13 mouse cellular contexts compared by ENCODE assay signal in genomic region chr6:92467343-92467742, GRCm38 (mm10).
A peak's percentile ranks its signal among the peaks of the same experiment; 100 is the strongest.
DNase-seq lines count a peak whose midpoint lies in the region; ATAC-seq lines count a peak whose summit lies in the region.
"Had no signal": no experiment of that assay in that cellular context is flagged by ENCODE, and none has a peak within 500 bp of the region (broad histone marks: within the 10 kb centered on the region; RNA-seq: fewer than 3 reads in every experiment).

No protein-coding gene starts in this region.

- intact Hi-C loops in gastrocnemius, postnatal 36 days (cut with DNase I) = no loop called here

- 19% methylated on average over 2 of the region's 2 CpGs for WGBS in midbrain, embryonic 13.5 days
- WGBS in intestine, embryonic 16.5 days = 71% methylated on average over 2 of the region's 2 CpGs

- H3K27me3 ChIP-seq in midbrain, embryonic 13.5 days = no peaks in the 10 kb centered on the region
- H3K27me3 ChIP-seq in intestine, embryonic 16.5 days (replicated peaks; ENCODE audit: control insufficient read depth, insufficient read depth, low read length) = no peaks in the 10 kb centered on the region
- H3K27me3 ChIP-seq: embryonic facial prominence, embryonic 12.5 days; limb, embryonic 12.5 days had no signal

- no peak overlapping the region for H3K4me2 ChIP-seq in midbrain, embryonic 13.5 days (replicated peaks)
- no peak overlapping the region for H3K4me2 ChIP-seq in intestine, embryonic 16.5 days (ENCODE audit: low read depth, low read length)
- H3K4me2 ChIP-seq: embryonic facial prominence, embryonic 12.5 days; limb, embryonic 12.5 days had no signal

- peak; percentile 84 for ATAC-seq in frontal cortex, adult (ENCODE audit: low TSS enrichment)
- peak; percentile 89 for ATAC-seq in midbrain, embryonic 13.5 days
- ATAC-seq in intestine, embryonic 16.5 days = no peak
- ATAC-seq: CD4-positive, CD25-positive, alpha-beta regulatory T cell, adult 4 months had no signal

- H3K9ac ChIP-seq in midbrain, embryonic 13.5 days (replicated peaks) = no peak overlapping the region
- no peak overlapping the region for H3K9ac ChIP-seq in intestine, embryonic 16.5 days (ENCODE audit: low read depth, low read length)
- H3K9ac ChIP-seq: embryonic facial prominence, embryonic 12.5 days; limb, embryonic 12.5 days had no signal

- H3K9me3 ChIP-seq in midbrain, embryonic 13.5 days = no peaks in the 10 kb centered on the region
- no peaks in the 10 kb centered on the region for H3K9me3 ChIP-seq in intestine, embryonic 16.5 days (ENCODE audit: control insufficient read depth, low read length)
- H3K9me3 ChIP-seq: embryonic facial prominence, embryonic 12.5 days; limb, embryonic 12.5 days had no signal

- no peak overlapping the region for H3K4me3 ChIP-seq in midbrain, embryonic 13.5 days (replicated peaks)
- H3K4me3 ChIP-seq in intestine, embryonic 16.5 days (ENCODE audit: low read length) = no peak overlapping the region
- H3K4me3 ChIP-seq: embryonic facial prominence, embryonic 12.5 days; limb, embryonic 12.5 days had no signal

- peaks cover 48% of the 10 kb centered on the region for H3K4me1 ChIP-seq in midbrain, embryonic 13.5 days (replicated peaks)
- H3K4me1 ChIP-seq in intestine, embryonic 16.5 days (ENCODE audit: control insufficient read depth, insufficient read depth, low read length) = peaks cover 40% of the 10 kb centered on the region
- H3K4me1 ChIP-seq: limb, embryonic 12.5 days had no signal

- no peak for DNase-seq in frontal cortex, postnatal 25 days (ENCODE audit: low spot score in 2 of 2)
- peak; percentile 61 to 62 for DNase-seq in right cerebral cortex, adult 2 months (ENCODE audit: low spot score in 2 of 2)
- DNase-seq in right cerebral cortex, postnatal 25 days = no peak
- no peak for DNase-seq in yolk sac, embryonic 10.5 days (ENCODE audit: low spot score)
- no peak for DNase-seq in gastrocnemius, postnatal 36 days
- DNase-seq: kidney, adult 2 months had no signal

- H3K27ac ChIP-seq in midbrain, embryonic 13.5 days = peak overlapping the region; percentile 44
- no peak overlapping the region for H3K27ac ChIP-seq in intestine, embryonic 16.5 days (ENCODE audit: low read length)
- H3K27ac ChIP-seq: embryonic facial prominence, embryonic 12.5 days; limb, embryonic 12.5 days; macrophage had no signal

- H3K36me3 ChIP-seq in midbrain, embryonic 13.5 days = no peaks in the 10 kb centered on the region
- no peaks in the 10 kb centered on the region for H3K36me3 ChIP-seq in intestine, embryonic 16.5 days (ENCODE audit: control insufficient read depth, insufficient read depth, low read length)
- H3K36me3 ChIP-seq: embryonic facial prominence, embryonic 12.5 days; limb, embryonic 12.5 days had no signal

Comparison
In these comparisons a context has a peak if more than half of its experiments do, and no peak if none do; other contexts are left out.
1. DNase-seq: peak in right cerebral cortex, adult 2 months (2 of 2); none in frontal cortex, postnatal 25 days (0 of 2), right cerebral cortex, postnatal 25 days (single experiment), yolk sac, embryonic 10.5 days (single experiment) and gastrocnemius, postnatal 36 days (0 of 2).